Mouse (Mus musculus) heart, adult 2 months (tissue): ENCODE measurements at regions not wholly inside any gene's neighbourhood (a gene's known extent, or its start where the extent isn't known, plus 50 kb on each side); places are given as distances from the start of the nearest gene placed in this dataset.

ENCODE experiments used
- CTCF ChIP-seq: fragments of 200-600 bp; IDR thresholded peaks from 2 replicates; pipeline ENCODE4 v1.8.1; 2022; ENCODE audit warnings: antibody characterized with exemption, mild to moderate bottlenecking, moderate library complexity
- EP300 ChIP-seq: fragments of 200-500 bp; IDR thresholded peaks from 2 replicates; pipeline ENCODE4 v1.6.1; 2011; ENCODE audit warnings: low read depth, low read length, control low read depth; ENCODE audit not compliant: insufficient read depth
- POLR2A ChIP-seq: fragments of 200-500 bp; IDR thresholded peaks from 2 replicates; pipeline ENCODE4 v1.6.1; 2011; ENCODE audit warnings: mild to moderate bottlenecking, low read depth, low read length, control low read depth; ENCODE audit not compliant: insufficient read depth

GRCm38 (mm10) chr7:36851275-36851889 is 153.5 kb downstream of the Tshz3 start:
- TF ChIP-seq CTCF, result no peak
- no peak for TF ChIP-seq POLR2A
- TF ChIP-seq EP300, result no peak
